26 mouse cellular contexts compared by ENCODE assay signal in the genomic region with DNA sequence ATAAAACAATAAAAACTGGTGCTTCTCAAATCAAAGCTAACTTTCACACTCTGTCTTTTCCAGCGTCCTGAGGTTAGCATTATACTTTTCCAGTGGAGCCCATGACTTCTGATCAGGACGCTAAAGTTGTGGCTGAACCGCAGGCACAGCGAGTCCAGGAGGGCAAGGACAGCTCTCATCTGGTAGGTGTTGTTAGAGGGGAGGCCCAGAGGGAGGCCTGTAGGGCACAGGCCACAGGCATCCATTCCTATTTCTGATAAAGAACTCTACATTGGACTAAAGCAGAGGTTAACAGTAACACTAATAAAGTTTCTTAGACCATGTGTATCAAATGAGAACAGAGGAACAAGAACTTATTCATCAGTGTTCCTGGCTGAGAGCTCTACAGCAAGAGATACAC.
"Had no signal": no experiment of that assay in that cellular context is flagged by ENCODE, and none has a peak within 500 bp of the region (broad histone marks: within the 10 kb centered on the region; RNA-seq: fewer than 3 reads in every experiment).

No protein-coding gene starts in this region.

- H3K27me3 ChIP-seq: heart, embryonic 12.5 days; hindbrain, embryonic 12.5 days; kidney, embryonic 15.5 days; limb, embryonic 13.5 days; limb, embryonic 15.5 days; liver, embryonic 13.5 days had no signal

- H3K27ac ChIP-seq: gastrocnemius, adult 2 months; heart, adult 2 months; heart, embryonic 10.5 days; hindbrain, embryonic 10.5 days; hindbrain, embryonic 12.5 days; hindbrain, embryonic 14.5 days; kidney, embryonic 15.5 days; kidney, postnatal 0 days; limb, embryonic 13.5 days; limb, embryonic 15.5 days; liver, embryonic 13.5 days had no signal

- H3K9ac ChIP-seq: heart, embryonic 12.5 days; hindbrain, embryonic 12.5 days; hindbrain, embryonic 14.5 days; kidney, embryonic 15.5 days; limb, embryonic 13.5 days; limb, embryonic 15.5 days; liver, embryonic 13.5 days had no signal

- H3K9me3 ChIP-seq: heart, embryonic 10.5 days; heart, embryonic 12.5 days; hindbrain, embryonic 10.5 days; hindbrain, embryonic 12.5 days; kidney, embryonic 15.5 days; limb, embryonic 13.5 days; limb, embryonic 15.5 days; liver, embryonic 13.5 days had no signal

- H3K4me2 ChIP-seq: heart, embryonic 12.5 days; hindbrain, embryonic 12.5 days; hindbrain, embryonic 14.5 days; kidney, embryonic 15.5 days; limb, embryonic 13.5 days; limb, embryonic 15.5 days; liver, embryonic 11.5 days; liver, embryonic 13.5 days had no signal

- H3K4me1 ChIP-seq: hindbrain, embryonic 10.5 days; hindbrain, embryonic 12.5 days; kidney, embryonic 15.5 days; limb, embryonic 13.5 days; limb, embryonic 15.5 days had no signal

- ATAC-seq: forebrain, embryonic 16.5 days; hindbrain, embryonic 16.5 days; inflammation-experienced regulatory T-cells, adult 6 months had no signal

- DNase-seq: gastrocnemius, adult 2 months; gastrocnemius, postnatal 10 days; gastrocnemius, postnatal 25 days; heart, adult 2 months; heart, postnatal 4 days; kidney, adult 11 months; kidney, adult 2 months; kidney, adult 9 months; kidney, postnatal 14 days; kidney, postnatal 36 days; layer of hippocampus, postnatal 36 days; left cerebral cortex, postnatal 4 days; liver, embryonic 13.5 days had no signal

- H3K4me3 ChIP-seq: gastrocnemius, adult 2 months; heart, adult 2 months; heart, embryonic 10.5 days; heart, embryonic 12.5 days; hindbrain, embryonic 10.5 days; hindbrain, embryonic 12.5 days; kidney, embryonic 15.5 days; limb, embryonic 13.5 days; limb, embryonic 15.5 days; liver, embryonic 13.5 days had no signal
